Mouse (Mus musculus): ENCODE data around the gene Col18a1. TPM values are rescaled to one million over a fixed set of nuclear protein-coding genes. Genes with fewer than 3 reads are reported as not detected.

The Col18a1 gene
- polyA plus RNA-seq, 1 experiment from 2014 or later = 29.7 TPM

GRCm38 (mm10) chr10:77201919-77202318, 35.6 kb upstream of the Col18a1 start:
- H3K27me3 ChIP-seq = no peaks in the 10 kb centered on the region; the same call in 1 of the 2 replicates
- H3K9me3 ChIP-seq (replicated peaks) = no peaks in the 10 kb centered on the region
- H3K9ac ChIP-seq = no peak overlapping the region
- 67% methylated on average over 5 of the region's 5 CpGs for WGBS (ENCODE audit: insufficient replicate concordance)
- peaks cover 8% of the 10 kb centered on the region for H3K4me1 ChIP-seq (replicated peaks)
- H3K4me2 ChIP-seq = no peak overlapping the region
- DNase-seq (no peak), ATAC-seq (ENCODE audit: low read depth) (no peak)
- H3K4me3 ChIP-seq (replicated peaks) = no peak overlapping the region
- no peak overlapping the region for H3K27ac ChIP-seq
- no peaks in the 10 kb centered on the region for H3K36me3 ChIP-seq

DNA sequence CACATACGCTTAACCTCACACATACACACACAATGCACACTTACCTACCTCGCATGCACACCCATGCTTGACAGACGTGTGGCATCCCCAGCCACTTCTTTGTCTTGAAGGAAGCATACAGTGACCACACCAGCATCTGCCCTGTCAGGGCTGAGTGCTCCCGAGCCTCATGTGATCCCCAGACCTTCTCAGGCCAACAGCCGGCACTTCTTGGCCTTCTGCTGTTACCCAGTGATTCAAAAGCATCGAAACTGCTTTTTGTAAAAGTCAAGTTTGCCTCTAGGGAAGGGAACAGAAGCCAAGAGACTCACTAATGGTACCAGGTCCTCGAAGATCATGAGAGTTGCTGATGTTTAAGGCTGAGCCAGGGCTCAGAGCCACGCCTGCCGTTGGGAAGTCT, 33.9 kb upstream of the Col18a1 start:
- Histone ChIP-seq H3K9me3 (replicated peaks) (no peaks in the 10 kb centered on the region), H3K36me3 (no peaks in the 10 kb centered on the region), H3K4me3 (replicated peaks) (no peak overlapping the region), H3K27me3 (no peaks in the 10 kb centered on the region; the same call in 1 of the 2 replicates), H3K9ac (no peak overlapping the region), H3K4me1 (replicated peaks) (no peaks in the 10 kb centered on the region; the same call in none of the 2 replicates), H3K27ac (no peak overlapping the region), H3K4me2 (no peak overlapping the region)
- WGBS (ENCODE audit: insufficient replicate concordance) = 70% methylated on average over 9 of the region's 9 CpGs
- ATAC-seq (ENCODE audit: low read depth) (no peak), DNase-seq (no peak)

DNA sequence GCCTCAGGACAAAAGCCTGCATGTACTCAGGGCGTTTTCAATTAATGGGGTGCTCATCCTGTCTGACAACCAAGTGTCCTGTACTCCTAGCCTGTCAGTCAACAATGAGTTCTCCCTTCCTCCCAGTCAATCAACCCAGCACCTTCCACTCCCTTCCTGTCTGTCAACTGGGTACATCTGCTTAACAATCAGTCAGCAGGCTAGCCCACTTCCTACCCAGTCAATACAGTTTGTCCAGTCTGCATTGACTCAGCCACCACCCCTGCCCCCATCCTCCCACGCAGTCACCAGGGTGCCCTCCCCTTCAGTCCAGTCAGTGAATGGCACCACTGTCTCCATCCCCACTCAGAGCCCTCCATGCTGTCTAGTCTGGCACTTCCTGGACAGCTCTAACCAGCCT, 32.9 kb upstream of the Col18a1 start:
- H3K4me1 ChIP-seq (replicated peaks) = no peaks in the 10 kb centered on the region; the same call in none of the 2 replicates
- H3K4me2 ChIP-seq = no peak overlapping the region
- ATAC-seq (ENCODE audit: low read depth) (0 out of 2 replicates have a peak, but pooled peaks have one; percentile 16), DNase-seq (no peak)
- no peaks in the 10 kb centered on the region for H3K9me3 ChIP-seq (replicated peaks)
- no peak overlapping the region for H3K4me3 ChIP-seq (replicated peaks)
- H3K27me3 ChIP-seq = no peaks in the 10 kb centered on the region
- no peaks in the 10 kb centered on the region for H3K36me3 ChIP-seq
- H3K9ac ChIP-seq = no peak overlapping the region
- no peak overlapping the region for H3K27ac ChIP-seq
- 48% methylated on average over 2 of the region's 2 CpGs for WGBS (ENCODE audit: insufficient replicate concordance)

- no peak overlapping the region for H3K4me2 ChIP-seq
- WGBS (ENCODE audit: insufficient replicate concordance) = 44% methylated on average over 9 of the region's 9 CpGs
- no peak overlapping the region for H3K27ac ChIP-seq
- no peak for DNase-seq
- H3K4me1 ChIP-seq (replicated peaks) = no peaks in the 10 kb centered on the region; the same call in none of the 2 replicates
- H3K27me3 ChIP-seq = no peaks in the 10 kb centered on the region
- H3K36me3 ChIP-seq = no peaks in the 10 kb centered on the region
- ATAC-seq (ENCODE audit: low read depth) = no peak
- no peak overlapping the region for H3K9ac ChIP-seq
- H3K4me3 ChIP-seq (replicated peaks) = no peak overlapping the region
- no peaks in the 10 kb centered on the region for H3K9me3 ChIP-seq (replicated peaks)
Observed at GRCm38 (mm10) chr10:77197469-77198209, 31.3 kb upstream of the Col18a1 start.

DNA sequence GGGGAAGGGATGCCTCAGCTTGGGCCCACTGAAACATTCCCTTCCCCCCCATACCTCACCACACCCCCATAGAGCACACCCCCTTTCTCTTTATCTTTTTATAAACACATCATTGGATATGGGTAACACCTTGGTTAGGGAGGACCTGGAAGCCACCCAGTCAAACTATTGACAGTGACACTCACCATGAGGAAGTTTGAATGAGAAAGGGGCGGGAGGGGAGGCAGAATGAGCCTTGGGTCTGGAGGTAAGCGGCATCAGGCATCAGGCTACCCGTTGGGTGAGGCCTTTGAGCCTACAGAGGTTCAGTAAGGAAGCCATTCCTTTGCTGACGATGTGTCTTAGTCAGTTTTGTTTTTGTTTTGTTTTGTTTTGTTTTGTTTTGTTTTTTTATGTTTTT, 30.3 kb upstream of the Col18a1 start:
- Histone ChIP-seq H3K36me3 (no peaks in the 10 kb centered on the region), H3K4me2 (no peak overlapping the region), H3K4me1 (replicated peaks) (no peaks in the 10 kb centered on the region; the same call in none of the 2 replicates), H3K9ac (no peak overlapping the region), H3K27me3 (0 out of 2 replicates have a peak, but pooled peaks cover under 1% of the 10 kb centered on the region), H3K4me3 (replicated peaks) (no peak overlapping the region), H3K27ac (no peak overlapping the region), H3K9me3 (replicated peaks) (no peaks in the 10 kb centered on the region)
- WGBS (ENCODE audit: insufficient replicate concordance) = 62% methylated on average over 4 of the region's 4 CpGs
- ATAC-seq (ENCODE audit: low read depth) (no peak), DNase-seq (no peak)

GRCm38 (mm10) chr10:77196115-77196514, 29.8 kb upstream of the Col18a1 start:
- no peak overlapping the region for H3K4me2 ChIP-seq
- H3K4me1 ChIP-seq (replicated peaks) = no peaks in the 10 kb centered on the region; the same call in 1 of the 2 replicates
- no peak overlapping the region for H3K9ac ChIP-seq
- WGBS (ENCODE audit: insufficient replicate concordance) = 79% methylated on average over 3 of the region's 3 CpGs
- DNase-seq (no peak), ATAC-seq (ENCODE audit: low read depth) (no peak)
- H3K4me3 ChIP-seq (replicated peaks) = no peak overlapping the region
- H3K36me3 ChIP-seq = no peaks in the 10 kb centered on the region
- no peaks in the 10 kb centered on the region for H3K9me3 ChIP-seq (replicated peaks)
- H3K27me3 ChIP-seq = 0 out of 2 replicates have a peak, but pooled peaks cover 3% of the 10 kb centered on the region
- no peak overlapping the region for H3K27ac ChIP-seq

DNA sequence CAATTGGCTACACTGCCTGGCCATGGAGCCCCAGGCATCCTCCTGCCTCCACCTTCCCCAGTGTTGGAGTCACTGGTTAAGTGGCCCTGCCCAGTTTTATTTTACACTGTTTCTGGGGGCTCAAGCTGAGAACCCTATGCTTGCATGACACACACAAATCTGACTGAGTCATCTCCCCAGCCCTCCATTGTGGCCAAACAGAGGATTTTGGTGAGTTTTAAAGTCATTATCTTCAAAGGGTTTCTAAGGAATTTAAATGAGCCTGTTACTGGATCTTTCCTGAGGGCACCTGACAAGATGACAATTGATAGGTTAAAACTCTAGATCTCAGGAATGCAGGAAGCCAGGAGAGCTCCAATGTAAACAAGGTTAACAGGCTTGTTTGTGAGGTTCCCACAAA, 27.1 kb upstream of the Col18a1 start:
- peaks cover 3% of the 10 kb centered on the region; the same call in 1 of the 2 replicates for H3K27me3 ChIP-seq
- no peak overlapping the region for H3K9ac ChIP-seq
- H3K36me3 ChIP-seq = no peaks in the 10 kb centered on the region
- DNase-seq (no peak), ATAC-seq (ENCODE audit: low read depth) (no peak)
- no peak overlapping the region for H3K4me2 ChIP-seq
- H3K4me1 ChIP-seq (replicated peaks) = no peaks in the 10 kb centered on the region; the same call in 1 of the 2 replicates
- H3K4me3 ChIP-seq (replicated peaks) = no peak overlapping the region
- H3K27ac ChIP-seq = no peak overlapping the region
- no peaks in the 10 kb centered on the region for H3K9me3 ChIP-seq (replicated peaks)

GRCm38 (mm10) chr10:77192745-77193144, 26.4 kb upstream of the Col18a1 start:
- ATAC-seq (ENCODE audit: low read depth) = no peak
- Histone ChIP-seq H3K36me3 (no peaks in the 10 kb centered on the region), H3K27me3 (peaks cover 9% of the 10 kb centered on the region), H3K9ac (no peak overlapping the region), H3K9me3 (replicated peaks) (no peaks in the 10 kb centered on the region), H3K27ac (no peak overlapping the region), H3K4me1 (replicated peaks) (no peaks in the 10 kb centered on the region; the same call in 1 of the 2 replicates), H3K4me3 (replicated peaks) (no peak overlapping the region), H3K4me2 (no peak overlapping the region)
- 80% methylated on average over 17 of the region's 17 CpGs for WGBS (ENCODE audit: insufficient replicate concordance)
- DNase-seq = no peak

- no peak overlapping the region for H3K27ac ChIP-seq
- peaks cover 10% of the 10 kb centered on the region for H3K27me3 ChIP-seq
- H3K9me3 ChIP-seq (replicated peaks) = no peaks in the 10 kb centered on the region
- no peak for DNase-seq
- 57% methylated on average over 10 of the region's 10 CpGs for WGBS (ENCODE audit: insufficient replicate concordance)
- no peaks in the 10 kb centered on the region for H3K4me1 ChIP-seq (replicated peaks)
- no peak overlapping the region for H3K9ac ChIP-seq
- H3K36me3 ChIP-seq = no peaks in the 10 kb centered on the region
- no peak overlapping the region for H3K4me2 ChIP-seq
- no peak overlapping the region for H3K4me3 ChIP-seq (replicated peaks)
- no peak for ATAC-seq (ENCODE audit: low read depth)
Observed at GRCm38 (mm10) chr10:77190967-77191915, 24.9 kb upstream of the Col18a1 start.

DNA sequence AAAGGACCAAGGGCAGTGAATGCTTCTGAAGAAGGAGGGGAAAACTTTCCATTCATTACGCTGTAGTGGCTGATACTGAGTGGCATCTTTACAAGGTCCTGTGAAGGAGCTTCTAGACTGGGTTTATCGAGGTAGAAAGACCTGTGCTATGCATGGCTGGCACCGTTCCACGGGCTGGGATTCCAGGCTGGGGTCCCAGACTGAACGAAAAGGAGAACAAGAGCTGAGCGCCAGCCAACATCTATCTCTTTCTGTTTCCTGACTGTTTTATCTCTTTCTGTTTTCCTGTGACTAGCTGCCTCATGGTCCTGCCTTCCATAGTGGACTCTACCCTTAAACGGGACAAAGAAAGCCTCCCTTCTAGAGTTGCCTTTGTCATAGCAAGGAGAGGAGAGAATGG, 21.1 kb upstream of the Col18a1 start:
- Histone ChIP-seq H3K4me1 (replicated peaks) (no peaks in the 10 kb centered on the region), H3K27ac (no peak overlapping the region; the same call in 1 of the 2 replicates)
- 21% methylated on average over 7 of the region's 7 CpGs for WGBS (ENCODE audit: insufficient replicate concordance)

DNA sequence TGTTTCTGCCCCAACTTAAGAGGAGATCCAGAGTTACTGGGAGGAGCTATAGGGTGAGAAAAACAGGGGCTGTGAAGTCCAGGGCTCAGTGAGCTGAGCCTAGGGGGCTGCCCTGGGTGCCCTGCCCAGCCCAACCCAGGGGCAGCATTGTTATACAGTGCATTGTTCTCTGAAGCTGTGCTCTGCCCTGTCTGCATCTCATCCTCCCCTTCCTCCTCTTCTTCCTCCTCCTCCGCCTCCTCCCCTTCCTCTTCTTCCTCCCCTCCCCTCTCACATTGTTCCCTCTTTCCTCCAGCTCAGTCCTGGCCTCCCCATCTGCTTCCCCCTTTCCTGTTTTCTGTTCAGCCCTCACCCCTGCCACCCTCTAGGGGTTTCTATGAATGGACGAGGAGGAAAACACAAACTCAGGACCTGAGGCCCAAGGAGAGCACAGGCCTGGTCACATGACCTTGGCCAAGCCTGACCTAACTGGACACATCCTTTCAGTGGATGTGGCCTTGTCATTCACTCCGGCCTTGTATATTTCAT, 16.5 kb upstream of the Col18a1 start:
- peak; percentile 66 for ATAC-seq (ENCODE audit: low read depth)
- H3K9ac ChIP-seq = no peak overlapping the region
- no peaks in the 10 kb centered on the region for H3K9me3 ChIP-seq (replicated peaks)
- H3K36me3 ChIP-seq = no peaks in the 10 kb centered on the region
- DNase-seq = no peak
- no peak overlapping the region for H3K4me2 ChIP-seq
- WGBS (ENCODE audit: insufficient replicate concordance) = 47% methylated on average over 3 of the region's 3 CpGs
- H3K27me3 ChIP-seq = peaks cover 2% of the 10 kb centered on the region; the same call in 1 of the 2 replicates
- no peak overlapping the region for H3K4me3 ChIP-seq (replicated peaks)
- no peak overlapping the region for H3K27ac ChIP-seq
- no peaks in the 10 kb centered on the region for H3K4me1 ChIP-seq (replicated peaks)

More for the DNA sequence above, 21.1 kb upstream of the Col18a1 start:
- H3K9me3 ChIP-seq (replicated peaks) = no peaks in the 10 kb centered on the region
- no peak for ATAC-seq (ENCODE audit: low read depth)
- H3K36me3 ChIP-seq = no peaks in the 10 kb centered on the region
- no peak overlapping the region; the same call in 1 of the 2 replicates for H3K4me2 ChIP-seq
- no peak overlapping the region for H3K4me3 ChIP-seq (replicated peaks)
- H3K9ac ChIP-seq = no peak overlapping the region
- H3K27me3 ChIP-seq = peaks cover 10% of the 10 kb centered on the region
- no peak for DNase-seq

Measured in liver, embryonic 13.5 days (tissue).